Mouse (Mus musculus): ENCODE data around the gene Shank2.

GRCm38 (mm10) chr7:143958030-143958565, 43.6 kb upstream of the Shank2 start:
- TF ChIP-seq HCFC1 (IDR thresholded peaks at IDR 0.05; ENCODE audit: borderline replicate concordance, insufficient read depth, low read length) (no peak), MAFK (IDR thresholded peaks at IDR 0.05; ENCODE audit: insufficient read depth, low read depth, low read length) (no peak), ZC3H11A (IDR thresholded peaks at IDR 0.05; ENCODE audit: borderline replicate concordance, low read depth, low read length) (no peak), CHD2 (IDR thresholded peaks at IDR 0.05; ENCODE audit: low read depth, low read length) (no peak)
